Mouse (Mus musculus) myocyte (in vitro differentiated cells): Measurements from ENCODE around the gene Lmna.

ENCODE experiments used
- POLR2A ChIP-seq: IDR thresholded peaks from one replicate; pipeline ENCODE4 v1.6.1; 2011; ENCODE audit warnings: low read depth, mild to moderate bottlenecking, control low read depth, moderate library complexity; ENCODE audit not compliant: insufficient read length
- POLR2AphosphoS2 ChIP-seq: IDR thresholded peaks from one replicate; pipeline ENCODE4 v1.6.1; 2011; ENCODE audit warnings: low read depth, control low read depth; ENCODE audit not compliant: insufficient read length
- SRF ChIP-seq: IDR thresholded peaks from one replicate; pipeline ENCODE4 v1.6.1; 2011; ENCODE audit warnings: low read depth; ENCODE audit not compliant: control insufficient read depth, insufficient read length

GRCm38 (mm10) chr3:88456746-88457532, 52.8 kb downstream of the Lmna start:
- TF ChIP-seq POLR2AphosphoS2: no peak
- TF ChIP-seq POLR2A: no peak
- no peak for TF ChIP-seq SRF
